Mouse (Mus musculus) limb, embryonic 11.5 days (tissue): ENCODE measurements around the gene Hivep3. TPM values are rescaled to one million over a fixed set of nuclear protein-coding genes. Genes with fewer than 3 reads are reported as not detected.

Experiments used
- ATAC-seq: fragments of 200-750 bp; cut with Nextera tagmentation; 2 replicates; pipeline ENCODE4 v1.8.0; 2017; ENCODE audit warnings: low read depth; ENCODE audit not compliant: insufficient number of reproducible peaks, low FRiP score, low TSS enrichment
- DNase-seq: peaks from one replicate; pipeline ENCODE4 v3.0.0-alpha.2; 2015; ENCODE audit warnings: low spot score
- H3K27ac ChIP-seq: fragments of 300-500 bp; sonication (generic); replicated peaks from 2 replicates; pipeline ENCODE4 v1.5.1; 2014; ENCODE audit warnings: low read depth, mild to moderate bottlenecking, low read length
- H3K27me3 ChIP-seq: fragments of 300-500 bp; sonication (generic); 2 replicates; pipeline ENCODE4 v1.6.1; 2014; ENCODE audit warnings: mild to moderate bottlenecking, low read length, mixed read lengths; ENCODE audit not compliant: control insufficient read depth, insufficient read depth
- H3K36me3 ChIP-seq: fragments of 300-500 bp; sonication (generic); 2 replicates; pipeline ENCODE4 v1.6.1; 2014; ENCODE audit warnings: mild to moderate bottlenecking, low read length, moderate library complexity, mixed read lengths; ENCODE audit not compliant: control insufficient read depth, insufficient read depth
- H3K4me1 ChIP-seq: fragments of 300-500 bp; sonication (generic); 2 replicates; pipeline ENCODE4 v1.6.1; 2014; ENCODE audit warnings: low read length, mixed read lengths; ENCODE audit not compliant: control insufficient read depth, insufficient read depth
- H3K4me2 ChIP-seq: fragments of 300-500 bp; sonication (generic); 2 replicates; pipeline ENCODE4 v1.6.1; 2014; ENCODE audit warnings: low read depth, mild to moderate bottlenecking, moderate library complexity; ENCODE audit not compliant: severe bottlenecking
- H3K4me3 ChIP-seq: fragments of 300-500 bp; sonication (generic); 2 replicates; pipeline ENCODE4 v1.5.1; 2014; ENCODE audit warnings: low read depth, low read length
- H3K9ac ChIP-seq: fragments of 300-500 bp; sonication (generic); 2 replicates; pipeline ENCODE4 v1.6.1; 2014; ENCODE audit warnings: mild to moderate bottlenecking, low read length
- H3K9me3 ChIP-seq: fragments of 300-500 bp; sonication (generic); 2 replicates; pipeline ENCODE4 v1.6.1; 2016; ENCODE audit warnings: low read length; ENCODE audit not compliant: control insufficient read depth
- WGBS: fragments of 180-500 bp; shearing (Covaris S2); extraction: QIAGEN DNeasy Blood & Tissue Kit; methylation state at CpG from one replicate; pipeline ENCODE4 v1.1.7; 2014; 5-methylcytosine and 5-hydroxymethylcytosine counted together
- polyA plus RNA-seq: library from polyadenylated mRNA; unstranded; fragments of >200 nt; fragmentation: Nextera tagmentation; extraction: Ambion mirVana; gene quantifications from 2 replicates; pipeline ENCODE4 v1.2.1, GENCODE M21; 2014

The Hivep3 gene
- polyA plus RNA-seq, 1 experiment from 2014 or later: 0.55 TPM

GRCm38 (mm10) chr4:120141810-120142209, 408.2 kb downstream of the Hivep3 start:
- Histone ChIP-seq H3K4me2 (no peak overlapping the region), H3K27me3 (no peaks in the 10 kb centered on the region), H3K4me3 (no peak overlapping the region), H3K4me1 (no peaks in the 10 kb centered on the region), H3K36me3 (no peaks in the 10 kb centered on the region), H3K27ac (no peak overlapping the region), H3K9me3 (no peaks in the 10 kb centered on the region), H3K9ac (no peak overlapping the region; the same call in 1 of the 2 replicates)
- DNase-seq: no peak
- no peak for ATAC-seq
- 90% methylated on average over 1 of the region's 1 CpGs for WGBS

GRCm38 (mm10) chr4:120142905-120143304, 409.3 kb downstream of the Hivep3 start:
- no peak for DNase-seq
- no peak overlapping the region for H3K4me3 ChIP-seq
- H3K9me3 ChIP-seq: no peaks in the 10 kb centered on the region
- H3K4me2 ChIP-seq: no peak overlapping the region
- no peaks in the 10 kb centered on the region for H3K4me1 ChIP-seq
- H3K27ac ChIP-seq: no peak overlapping the region
- no peaks in the 10 kb centered on the region for H3K27me3 ChIP-seq
- 84% methylated on average over 9 of the region's 9 CpGs for WGBS
- ATAC-seq: 0 out of 2 replicates have a peak, but pooled peaks have one; percentile 15
- no peak overlapping the region for H3K9ac ChIP-seq
- no peaks in the 10 kb centered on the region for H3K36me3 ChIP-seq

- 90% methylated on average over 5 of the region's 5 CpGs for WGBS
- Histone ChIP-seq H3K4me2 (no peak overlapping the region), H3K4me1 (peaks cover 6% of the 10 kb centered on the region; the same call in 1 of the 2 replicates), H3K27ac (no peak overlapping the region), H3K27me3 (0 out of 2 replicates have a peak, but pooled peaks cover 2% of the 10 kb centered on the region), H3K9ac (no peak overlapping the region), H3K4me3 (no peak overlapping the region), H3K36me3 (no peaks in the 10 kb centered on the region), H3K9me3 (no peaks in the 10 kb centered on the region)
- no peak for ATAC-seq
- DNase-seq: no peak
Observed at GRCm38 (mm10) chr4:120144343-120144742, 410.8 kb downstream of the Hivep3 start.

GRCm38 (mm10) chr4:120145931-120146330, 412.3 kb downstream of the Hivep3 start:
- Histone ChIP-seq H3K4me1 (peaks cover 6% of the 10 kb centered on the region; the same call in 1 of the 2 replicates), H3K9ac (no peak overlapping the region), H3K27me3 (0 out of 2 replicates have a peak, but pooled peaks cover 2% of the 10 kb centered on the region), H3K4me2 (no peak overlapping the region), H3K9me3 (no peaks in the 10 kb centered on the region), H3K36me3 (no peaks in the 10 kb centered on the region), H3K27ac (no peak overlapping the region), H3K4me3 (no peak overlapping the region)
- ATAC-seq: no peak
- WGBS: 75% methylated on average over 8 of the region's 8 CpGs
- DNase-seq: no peak

GRCm38 (mm10) chr4:120148291-120149141, 414.9 kb downstream of the Hivep3 start:
- no peak; the same call in 1 of the 2 replicates for ATAC-seq
- Histone ChIP-seq H3K36me3 (no peaks in the 10 kb centered on the region), H3K9me3 (no peaks in the 10 kb centered on the region), H3K27ac (no peak overlapping the region), H3K4me2 (peak overlapping the region; percentile 64), H3K27me3 (0 out of 2 replicates have a peak, but pooled peaks cover 2% of the 10 kb centered on the region), H3K9ac (peak overlapping the region; percentile 50), H3K4me3 (peak overlapping the region; percentile 24), H3K4me1 (peaks cover 6% of the 10 kb centered on the region; the same call in 1 of the 2 replicates)
- 5% methylated on average over 45 of the region's 45 CpGs for WGBS
- DNase-seq: peak; percentile 80

- WGBS: 36% methylated on average over 3 of the region's 3 CpGs
- DNase-seq (peak; percentile 60), ATAC-seq (no peak)
- H3K4me2 ChIP-seq: peak overlapping the region; percentile 64
- H3K27ac ChIP-seq: no peak overlapping the region
- 0 out of 2 replicates have a peak, but pooled peaks cover 2% of the 10 kb centered on the region for H3K27me3 ChIP-seq
- H3K9me3 ChIP-seq: no peaks in the 10 kb centered on the region
- H3K9ac ChIP-seq: peak overlapping the region; percentile 50; the same call in 1 of the 2 replicates
- H3K4me3 ChIP-seq: peak overlapping the region; percentile 24
- peaks cover 6% of the 10 kb centered on the region; the same call in 1 of the 2 replicates for H3K4me1 ChIP-seq
- no peaks in the 10 kb centered on the region for H3K36me3 ChIP-seq
Observed at GRCm38 (mm10) chr4:120149142-120149524, 415.5 kb downstream of the Hivep3 start.

- Histone ChIP-seq H3K27me3 (0 out of 2 replicates have a peak, but pooled peaks cover 2% of the 10 kb centered on the region), H3K4me2 (no peak overlapping the region), H3K9me3 (no peaks in the 10 kb centered on the region), H3K4me3 (no peak overlapping the region), H3K9ac (no peak overlapping the region), H3K36me3 (no peaks in the 10 kb centered on the region), H3K4me1 (peaks cover 6% of the 10 kb centered on the region; the same call in 1 of the 2 replicates), H3K27ac (no peak overlapping the region)
- ATAC-seq (no peak), DNase-seq (no peak)
- 53% methylated on average over 6 of the region's 6 CpGs for WGBS
Observed at GRCm38 (mm10) chr4:120150345-120150920, 416.8 kb downstream of the Hivep3 start.

GRCm38 (mm10) chr4:120151906-120152305, 418.3 kb downstream of the Hivep3 start:
- H3K9me3 ChIP-seq: no peaks in the 10 kb centered on the region
- no peak overlapping the region for H3K4me3 ChIP-seq
- ATAC-seq: no peak
- H3K4me2 ChIP-seq: no peak overlapping the region
- H3K27me3 ChIP-seq: 0 out of 2 replicates have a peak, but pooled peaks cover 2% of the 10 kb centered on the region
- H3K9ac ChIP-seq: no peak overlapping the region
- H3K4me1 ChIP-seq: peaks cover 6% of the 10 kb centered on the region; the same call in 1 of the 2 replicates
- DNase-seq: no peak
- 80% methylated on average over 6 of the region's 6 CpGs for WGBS
- H3K27ac ChIP-seq: no peak overlapping the region
- no peaks in the 10 kb centered on the region for H3K36me3 ChIP-seq
